Mouse (Mus musculus): Measurements from ENCODE around the gene Olfr1186. TPM values are rescaled to one million over a fixed set of nuclear protein-coding genes. Genes with fewer than 3 reads are reported as not detected.

Gene Olfr1186
- not detected for polyA plus RNA-seq (2015; fragmentation: Illumina TruSeq; extraction: RNeasy Lipid Tissue Mini Kit (QIAGEN cat#74804); ENCODE audit: low read depth, low replicate concordance)

DNA sequence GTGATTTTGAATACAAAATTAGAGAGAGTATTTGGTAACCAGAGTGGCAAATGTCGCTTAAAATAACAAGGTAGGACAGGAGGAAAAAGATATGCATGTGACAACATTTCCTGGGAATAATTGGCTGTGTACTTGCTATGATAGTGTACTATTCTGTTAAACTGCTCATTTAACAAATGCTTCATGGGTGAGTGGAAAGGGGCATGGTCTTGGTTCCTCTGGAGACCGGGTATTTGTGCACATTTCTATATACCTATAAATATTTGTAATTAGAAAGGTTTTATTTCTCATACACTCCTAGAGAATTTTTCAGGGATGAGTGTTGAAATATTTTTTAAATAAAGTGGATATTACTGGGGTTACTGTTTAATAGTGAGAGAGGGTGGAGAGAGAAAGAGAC is at the start of gene Olfr1186:
Gene Olfr1186 (plus strand): TSS at position 301 of the 400 bp plus-strand sequence.

DNA sequence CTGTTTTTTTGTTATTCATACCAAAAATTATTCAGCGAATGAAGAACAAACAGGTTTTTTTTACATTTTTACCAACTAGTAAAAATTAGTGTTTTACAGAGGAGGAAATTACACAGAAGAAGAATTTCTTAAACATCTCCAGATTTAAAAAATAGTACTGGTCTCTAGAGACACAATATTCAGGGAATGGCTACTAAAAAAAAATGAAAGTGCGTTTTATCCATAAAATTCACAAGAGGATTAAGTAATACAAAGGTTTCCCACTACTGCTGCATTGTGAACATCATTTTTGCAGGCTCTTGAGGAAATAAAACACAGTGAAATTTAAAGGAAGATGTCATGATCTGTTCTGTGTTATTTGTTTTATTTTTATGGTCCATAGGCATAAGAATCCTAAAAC is 35.1 kb upstream of the Olfr1186 start, which contains the start of gene Olfr1184:
Gene Olfr1184 (plus strand): TSS at position 301 of the 400 bp plus-strand sequence.

GRCm38 (mm10) chr2:88493020-88493419 is 25.3 kb upstream of the Olfr1186 start, which contains the start of gene Olfr1185-ps1:
Gene Olfr1185-ps1 (plus strand): TSS chr2:88493320.

DNA sequence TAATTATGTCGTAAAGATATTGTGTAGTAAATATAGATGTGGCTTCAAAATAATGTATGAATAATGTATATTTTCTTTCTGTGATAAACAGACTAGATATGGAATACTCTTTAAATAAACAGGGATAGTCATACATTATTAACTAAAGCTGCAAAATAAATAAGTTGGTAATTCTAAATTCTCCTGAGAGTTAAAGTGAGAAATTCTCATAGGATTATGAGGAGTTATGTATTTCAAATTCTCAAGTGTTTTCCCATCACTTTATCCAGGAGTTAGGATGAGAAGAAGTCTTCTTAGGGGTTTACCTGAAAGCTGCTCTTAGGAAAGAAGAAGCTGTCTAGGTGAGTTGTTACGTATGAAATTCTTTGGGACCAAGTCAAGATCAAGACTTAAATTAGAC is 38.3 kb downstream of the Olfr1186 start, which contains the start of gene Olfr1188:
Gene Olfr1188 (plus strand): TSS at position 301 of the 400 bp plus-strand sequence.

Other genes starting within 250 kb of the Olfr1186 start
- gene Olfr1173, start 238.7 kb upstream of the Olfr1186 start, polyA plus RNA-seq (2015; fragmentation: Illumina TruSeq; extraction: RNeasy Lipid Tissue Mini Kit (QIAGEN cat#74804); ENCODE audit: low read depth, low replicate concordance), result not detected
- not detected for gene Olfr1174-ps, start 203.4 kb upstream of the Olfr1186 start, polyA plus RNA-seq (2015; fragmentation: Illumina TruSeq; extraction: RNeasy Lipid Tissue Mini Kit (QIAGEN cat#74804); ENCODE audit: low read depth, low replicate concordance)
- gene Olfr1175-ps, start 191.3 kb upstream of the Olfr1186 start, polyA plus RNA-seq (2015; fragmentation: Illumina TruSeq; extraction: RNeasy Lipid Tissue Mini Kit (QIAGEN cat#74804); ENCODE audit: low read depth, low replicate concordance), result not detected
- not detected for gene Olfr1176, start 181.8 kb upstream of the Olfr1186 start, polyA plus RNA-seq (2015; fragmentation: Illumina TruSeq; extraction: RNeasy Lipid Tissue Mini Kit (QIAGEN cat#74804); ENCODE audit: low read depth, low replicate concordance)
- not detected for gene Olfr1177-ps, start 172.1 kb upstream of the Olfr1186 start, polyA plus RNA-seq (2015; fragmentation: Illumina TruSeq; extraction: RNeasy Lipid Tissue Mini Kit (QIAGEN cat#74804); ENCODE audit: low read depth, low replicate concordance)
- not detected for gene Olfr1178, start 131.5 kb upstream of the Olfr1186 start, polyA plus RNA-seq (2015; fragmentation: Illumina TruSeq; extraction: RNeasy Lipid Tissue Mini Kit (QIAGEN cat#74804); ENCODE audit: low read depth, low replicate concordance)
- not detected for gene Olfr1179, start 112.1 kb upstream of the Olfr1186 start, polyA plus RNA-seq (2015; fragmentation: Illumina TruSeq; extraction: RNeasy Lipid Tissue Mini Kit (QIAGEN cat#74804); ENCODE audit: low read depth, low replicate concordance)
- not detected for gene Olfr1180, start 99.4 kb upstream of the Olfr1186 start, polyA plus RNA-seq (2015; fragmentation: Illumina TruSeq; extraction: RNeasy Lipid Tissue Mini Kit (QIAGEN cat#74804); ENCODE audit: low read depth, low replicate concordance)
- not detected for gene Olfr1181, start 92.4 kb upstream of the Olfr1186 start, polyA plus RNA-seq (2015; fragmentation: Illumina TruSeq; extraction: RNeasy Lipid Tissue Mini Kit (QIAGEN cat#74804); ENCODE audit: low read depth, low replicate concordance)
- gene Gm13757, start 69.4 kb upstream of the Olfr1186 start, polyA plus RNA-seq (2015; fragmentation: Illumina TruSeq; extraction: RNeasy Lipid Tissue Mini Kit (QIAGEN cat#74804); ENCODE audit: low read depth, low replicate concordance), result not detected
- gene Olfr1183, start 63.7 kb upstream of the Olfr1186 start, polyA plus RNA-seq (2015; fragmentation: Illumina TruSeq; extraction: RNeasy Lipid Tissue Mini Kit (QIAGEN cat#74804); ENCODE audit: low read depth, low replicate concordance), result not detected
- gene Olfr1184, start 35.0 kb upstream of the Olfr1186 start, polyA plus RNA-seq (2015; fragmentation: Illumina TruSeq; extraction: RNeasy Lipid Tissue Mini Kit (QIAGEN cat#74804); ENCODE audit: low read depth, low replicate concordance), result not detected
- gene Olfr1185-ps1, start 25.2 kb upstream of the Olfr1186 start, polyA plus RNA-seq (2015; fragmentation: Illumina TruSeq; extraction: RNeasy Lipid Tissue Mini Kit (QIAGEN cat#74804); ENCODE audit: low read depth, low replicate concordance), result not detected
- not detected for gene Olfr1188, start 38.4 kb downstream of the Olfr1186 start, polyA plus RNA-seq (2015; fragmentation: Illumina TruSeq; extraction: RNeasy Lipid Tissue Mini Kit (QIAGEN cat#74804); ENCODE audit: low read depth, low replicate concordance)
- gene Olfr1189, start 67.9 kb downstream of the Olfr1186 start, polyA plus RNA-seq (2015; fragmentation: Illumina TruSeq; extraction: RNeasy Lipid Tissue Mini Kit (QIAGEN cat#74804); ENCODE audit: low read depth, low replicate concordance), result not detected
- gene Olfr1191-ps1, start 122.0 kb downstream of the Olfr1186 start, polyA plus RNA-seq (2015; fragmentation: Illumina TruSeq; extraction: RNeasy Lipid Tissue Mini Kit (QIAGEN cat#74804); ENCODE audit: low read depth, low replicate concordance), result not detected
- gene Olfr1192-ps1, start 130.0 kb downstream of the Olfr1186 start, polyA plus RNA-seq (2015; fragmentation: Illumina TruSeq; extraction: RNeasy Lipid Tissue Mini Kit (QIAGEN cat#74804); ENCODE audit: low read depth, low replicate concordance), result not detected
- gene Olfr1193, start 157.1 kb downstream of the Olfr1186 start, polyA plus RNA-seq (2015; fragmentation: Illumina TruSeq; extraction: RNeasy Lipid Tissue Mini Kit (QIAGEN cat#74804); ENCODE audit: low read depth, low replicate concordance), result not detected
- not detected for gene Olfr1195, start 170.6 kb downstream of the Olfr1186 start, polyA plus RNA-seq (2015; fragmentation: Illumina TruSeq; extraction: RNeasy Lipid Tissue Mini Kit (QIAGEN cat#74804); ENCODE audit: low read depth, low replicate concordance)
- gene Olfr1196, start 186.0 kb downstream of the Olfr1186 start, polyA plus RNA-seq (2015; fragmentation: Illumina TruSeq; extraction: RNeasy Lipid Tissue Mini Kit (QIAGEN cat#74804); ENCODE audit: low read depth, low replicate concordance), result not detected
- gene Olfr1197, start 213.8 kb downstream of the Olfr1186 start, polyA plus RNA-seq (2015; fragmentation: Illumina TruSeq; extraction: RNeasy Lipid Tissue Mini Kit (QIAGEN cat#74804); ENCODE audit: low read depth, low replicate concordance), result not detected
- gene Olfr1198, start 232.8 kb downstream of the Olfr1186 start, polyA plus RNA-seq (2015; fragmentation: Illumina TruSeq; extraction: RNeasy Lipid Tissue Mini Kit (QIAGEN cat#74804); ENCODE audit: low read depth, low replicate concordance), result not detected
- not detected for gene Olfr1199, start 241.9 kb downstream of the Olfr1186 start, polyA plus RNA-seq (2015; fragmentation: Illumina TruSeq; extraction: RNeasy Lipid Tissue Mini Kit (QIAGEN cat#74804); ENCODE audit: low read depth, low replicate concordance)

Measured in brain, adult 10 weeks (tissue).